Comparison of ENCODE assay signal across 11 mouse cellular contexts in genomic region chr7:27608130-27608529, GRCm38 (mm10). TPM values are rescaled to one million over a fixed set of nuclear protein-coding genes. Genes with fewer than 3 reads are reported as not detected.
DNase-seq lines count a peak whose midpoint lies in the region; ATAC-seq and TF ChIP-seq lines count a peak whose summit lies in the region.
"Had no signal": no experiment of that assay in that cellular context is flagged by ENCODE, and none has a peak within 500 bp of the region (broad histone marks: within the 10 kb centered on the region; RNA-seq: fewer than 3 reads in every experiment).

No protein-coding gene starts in this region.

- H3K27ac ChIP-seq in heart, embryonic 16.5 days (ENCODE audit: low read length) = peak overlapping the region; percentile 76
- H3K27ac ChIP-seq in lung, postnatal 0 days (ENCODE audit: low read length) = peak overlapping the region; percentile 51
- no peak overlapping the region for H3K27ac ChIP-seq in kidney, embryonic 14.5 days (ENCODE audit: low read depth, low read length)

- peaks cover 68% of the 10 kb centered on the region for H3K79me2 ChIP-seq in myocyte (ENCODE audit: control insufficient read depth, insufficient read depth)

- no peak overlapping the region for H3ac ChIP-seq in myocyte (ENCODE audit: control insufficient read depth, insufficient read length)

- H3K4me3 ChIP-seq in heart, embryonic 16.5 days (ENCODE audit: low read length) = no peak overlapping the region
- H3K4me3 ChIP-seq in lung, postnatal 0 days (ENCODE audit: low read depth, low read length) = no peak overlapping the region
- no peak overlapping the region for H3K4me3 ChIP-seq in lung, adult 2 months (replicated peaks; ENCODE audit: extremely low read depth, low read depth, low read length)
- H3K4me3 ChIP-seq in myocyte = no peak overlapping the region
- no peak overlapping the region for H3K4me3 ChIP-seq in kidney, embryonic 14.5 days (ENCODE audit: low read length)

- no peak for TF ChIP-seq POLR2A in lung, adult 2 months (IDR thresholded peaks at IDR 0.05; ENCODE audit: borderline replicate concordance, extremely low read depth, low read depth, low read length)
- no peak for TF ChIP-seq POLR2A in myocyte (IDR thresholded peaks at IDR 0.05; ENCODE audit: insufficient read length, low read depth)

- peaks cover 11% of the 10 kb centered on the region; the same call in 1 of the 2 replicates for H3K36me3 ChIP-seq in heart, embryonic 16.5 days (ENCODE audit: control insufficient read depth, insufficient read depth)
- peaks cover 18% of the 10 kb centered on the region; the same call in 1 of the 2 replicates for H3K36me3 ChIP-seq in lung, postnatal 0 days (ENCODE audit: insufficient read depth, low read length)
- H3K36me3 ChIP-seq in myocyte (ENCODE audit: control insufficient read depth, insufficient read depth) = peaks cover 5% of the 10 kb centered on the region
- H3K36me3 ChIP-seq in kidney, embryonic 14.5 days (ENCODE audit: control insufficient read depth, insufficient read depth, low read length) = peaks cover 27% of the 10 kb centered on the region; the same call in 1 of the 2 replicates

- ATAC-seq in heart, embryonic 16.5 days (replicated peaks; ENCODE audit: extremely low read depth, insufficient read depth, low FRiP score) = no peak
- peak; percentile 20; the same call in 1 of the 2 replicates for ATAC-seq in lung, postnatal 0 days
- ATAC-seq in kidney, embryonic 14.5 days (ENCODE audit: low FRiP score, low TSS enrichment) = no peak

- no peaks in the 10 kb centered on the region for H3K27me3 ChIP-seq in heart, embryonic 16.5 days (ENCODE audit: control insufficient read depth, insufficient read depth, low read length)
- H3K27me3 ChIP-seq in lung, postnatal 0 days (replicated peaks; ENCODE audit: insufficient read depth, low read length) = no peaks in the 10 kb centered on the region
- no peaks in the 10 kb centered on the region for H3K27me3 ChIP-seq in myocyte (ENCODE audit: control insufficient read depth, insufficient read depth, insufficient read length)
- H3K27me3 ChIP-seq in kidney, embryonic 14.5 days (ENCODE audit: control insufficient read depth, insufficient read depth, low read length) = no peaks in the 10 kb centered on the region

- H3K9me3 ChIP-seq in heart, embryonic 16.5 days (replicated peaks; ENCODE audit: control insufficient read depth, low read length) = no peaks in the 10 kb centered on the region
- no peaks in the 10 kb centered on the region for H3K9me3 ChIP-seq in lung, postnatal 0 days (ENCODE audit: low read length)
- no peaks in the 10 kb centered on the region for H3K9me3 ChIP-seq in kidney, embryonic 14.5 days (ENCODE audit: control insufficient read depth, low read length)

- peak; percentile 64 for DNase-seq in adrenal gland, adult 2 months
- DNase-seq in adrenal gland, adult 18-20 months (ENCODE audit: low spot score in 2 of 2) = no peak
- no peak for DNase-seq in heart, adult 11 months
- DNase-seq in lung, postnatal 0 days (ENCODE audit: low spot score) = peak; percentile 43
- no peak for DNase-seq in lung, adult 2 months
- DNase-seq: spleen, adult 18-20 months had no signal

- no peak for TF ChIP-seq CTCF in lung, postnatal 0 days (IDR thresholded peaks at IDR 0.05)
- TF ChIP-seq CTCF in lung, adult 2 months (IDR thresholded peaks at IDR 0.05; ENCODE audit: insufficient read depth, low read length) = no peak

- peak overlapping the region; percentile 49; the same call in 1 of the 2 replicates for H3K9ac ChIP-seq in heart, embryonic 16.5 days (ENCODE audit: low read length)
- H3K9ac ChIP-seq in lung, postnatal 0 days (replicated peaks; ENCODE audit: low read depth) = no peak overlapping the region
- no peak overlapping the region for H3K9ac ChIP-seq in kidney, embryonic 14.5 days (ENCODE audit: low read depth, low read length)

- H3K4me1 ChIP-seq in heart, embryonic 16.5 days (ENCODE audit: control insufficient read depth, insufficient read depth, low read length) = peaks cover 71% of the 10 kb centered on the region
- peaks cover 30% of the 10 kb centered on the region; the same call in 1 of the 2 replicates for H3K4me1 ChIP-seq in lung, postnatal 0 days (ENCODE audit: insufficient read depth, low read depth, low read length)
- peaks cover 33% of the 10 kb centered on the region for H3K4me1 ChIP-seq in lung, adult 2 months (ENCODE audit: control insufficient read depth, insufficient read depth, low read length)
- peaks cover 28% of the 10 kb centered on the region; the same call in 1 of the 2 replicates for H3K4me1 ChIP-seq in kidney, embryonic 14.5 days (ENCODE audit: control insufficient read depth, insufficient read depth, low read length)

- 85% methylated on average over 3 of the region's 3 CpGs for WGBS in heart, embryonic 16.5 days
- 80% methylated on average over 3 of the region's 3 CpGs for WGBS in lung, postnatal 0 days
- 67% methylated on average over 3 of the region's 3 CpGs for WGBS in lung, adult 2 months
- 90% methylated on average over 3 of the region's 3 CpGs for WGBS in kidney, embryonic 14.5 days

- H3K4me2 ChIP-seq in heart, embryonic 16.5 days (ENCODE audit: low read depth, low read length) = no peak overlapping the region
- no peak overlapping the region for H3K4me2 ChIP-seq in lung, postnatal 0 days (replicated peaks; ENCODE audit: low read depth, low read length)
- peak overlapping the region; percentile 55 for H3K4me2 ChIP-seq in myocyte (ENCODE audit: low read depth)
- H3K4me2 ChIP-seq in kidney, embryonic 14.5 days (replicated peaks; ENCODE audit: low read depth, low read length) = no peak overlapping the region

- TF ChIP-seq EP300 in lung, postnatal 0 days (IDR thresholded peaks at IDR 0.05) = no peak

TF ChIP-seq in myocyte, 11 proteins besides CTCF, POLR2A, EP300 and RAD21:
- TF ChIP-seq MYOD1 (IDR thresholded peaks at IDR 0.05; ENCODE audit: control insufficient read depth in 1 of 3, insufficient read length in 2 of 3, low read depth in 2 of 3) (peak in 1 of 3 experiments; percentile 36), POLR2AphosphoS2 (IDR thresholded peaks at IDR 0.05; ENCODE audit: insufficient read length, low read depth) (no peak)

RNA-seq across cellular contexts. Expression of gene Akt2, which starts 16.8 kb away (rescaled TPM):
- 100 to 1,000 TPM; 219 to 227 TPM for total RNA-seq in adrenal gland, adult 2 months (2021)
- 128 and 143 TPM in 2 replicates for polyA plus RNA-seq in adrenal gland, adult 2 months (2012; rRNA removed)
- 100 to 1,000 TPM; 209 to 250 TPM for total RNA-seq in adrenal gland, adult 18-20 months (2021)
- 82.3 and 84.0 TPM in 2 replicates for polyA plus RNA-seq in heart, embryonic 16.5 days (2015; fragmentation: Nextera tagmentation; extraction: Ambion mirVana)
- 64.1 and 72.9 TPM in 2 replicates for polyA plus RNA-seq in lung, postnatal 0 days (2015; fragmentation: Nextera tagmentation; extraction: Ambion mirVana)
- 81.4 and 101 TPM in 2 replicates for polyA plus RNA-seq in lung, adult 2 months (2012; rRNA removed)
- polyA plus RNA-seq in myocyte (2012; fragmentation: generic; extraction: Trizol) = 343 TPM
- polyA plus RNA-seq in kidney, embryonic 14.5 days (2014; fragmentation: Nextera tagmentation; extraction: Ambion mirVana) = 63.4 and 96.7 TPM in 2 replicates

RNA-seq across cellular contexts. Expression of gene Ttc9b, which starts 45.6 kb away (rescaled TPM):
- not detected for total RNA-seq in adrenal gland, adult 2 months (2021)
- polyA plus RNA-seq in adrenal gland, adult 2 months (2012; rRNA removed) = 0.06 and 0.48 TPM in 2 replicates
- total RNA-seq in adrenal gland, adult 18-20 months (2021) = not detected
- polyA plus RNA-seq in heart, embryonic 16.5 days (2015; fragmentation: Nextera tagmentation; extraction: Ambion mirVana) = 0.07 TPM in 1 of 2 replicates, not detected in the other
- polyA plus RNA-seq in lung, postnatal 0 days (2015; fragmentation: Nextera tagmentation; extraction: Ambion mirVana) = 0.12 TPM in 1 of 2 replicates, not detected in the other
- polyA plus RNA-seq in lung, adult 2 months (2012; rRNA removed) = not detected in 2 replicates
- 0.20 TPM for polyA plus RNA-seq in myocyte (2012; fragmentation: generic; extraction: Trizol)
- 0.20 TPM in 1 of 2 replicates, not detected in the other for polyA plus RNA-seq in kidney, embryonic 14.5 days (2014; fragmentation: Nextera tagmentation; extraction: Ambion mirVana)
- total RNA-seq: heart, postnatal 14 days; liver, adult 2 months had no signal
- polyA plus RNA-seq: liver, adult 2 months had no signal

RNA-seq across cellular contexts. Expression of gene 2310022A10Rik, which starts 55.1 kb away (rescaled TPM):
- total RNA-seq in adrenal gland, adult 2 months (2021) = 10 to 100 TPM; 12.8 to 15.9 TPM
- 22.5 and 27.7 TPM in 2 replicates for polyA plus RNA-seq in adrenal gland, adult 2 months (2012; rRNA removed)
- total RNA-seq in adrenal gland, adult 18-20 months (2021) = 10 to 100 TPM; 13.5 to 18.9 TPM
- 40.7 and 41.5 TPM in 2 replicates for polyA plus RNA-seq in heart, embryonic 16.5 days (2015; fragmentation: Nextera tagmentation; extraction: Ambion mirVana)
- polyA plus RNA-seq in lung, postnatal 0 days (2015; fragmentation: Nextera tagmentation; extraction: Ambion mirVana) = 10.5 and 12.3 TPM in 2 replicates
- 22.4 and 28.5 TPM in 2 replicates for polyA plus RNA-seq in lung, adult 2 months (2012; rRNA removed)
- polyA plus RNA-seq in myocyte (2012; fragmentation: generic; extraction: Trizol) = 35.5 TPM
- 19.7 and 21.4 TPM in 2 replicates for polyA plus RNA-seq in kidney, embryonic 14.5 days (2014; fragmentation: Nextera tagmentation; extraction: Ambion mirVana)

RNA-seq across cellular contexts. Expression of gene Pld3, which starts 55.1 kb away (rescaled TPM):
- total RNA-seq in adrenal gland, adult 2 months (2021) = 100 to 1,000 TPM; 111 to 179 TPM
- 202 and 253 TPM in 2 replicates for polyA plus RNA-seq in adrenal gland, adult 2 months (2012; rRNA removed)
- 100 to 1,000 TPM; 123 to 147 TPM for total RNA-seq in adrenal gland, adult 18-20 months (2021)
- 58.6 and 63.4 TPM in 2 replicates for polyA plus RNA-seq in heart, embryonic 16.5 days (2015; fragmentation: Nextera tagmentation; extraction: Ambion mirVana)
- 92.4 and 94.5 TPM in 2 replicates for polyA plus RNA-seq in lung, postnatal 0 days (2015; fragmentation: Nextera tagmentation; extraction: Ambion mirVana)
- 180 and 201 TPM in 2 replicates for polyA plus RNA-seq in lung, adult 2 months (2012; rRNA removed)
- 132 TPM for polyA plus RNA-seq in myocyte (2012; fragmentation: generic; extraction: Trizol)
- 63.9 and 78.8 TPM in 2 replicates for polyA plus RNA-seq in kidney, embryonic 14.5 days (2014; fragmentation: Nextera tagmentation; extraction: Ambion mirVana)

Comparison
In these comparisons a context has a peak if more than half of its experiments do, and no peak if none do; other contexts are left out.
1. DNase-seq: peak in adrenal gland, adult 2 months (single experiment) and lung, postnatal 0 days (single experiment); none in adrenal gland, adult 18-20 months (0 of 2), heart, adult 11 months (single experiment) and lung, adult 2 months (single experiment).